Mouse (Mus musculus) forebrain, embryonic 12.5 days (tissue): ENCODE measurements at regions not wholly inside any gene's neighbourhood (a gene's known extent, or its start where the extent isn't known, plus 50 kb on each side); places are given as distances from the start of the nearest gene placed in this dataset.
A peak's percentile ranks its signal among the peaks of the same experiment; 100 is the strongest.

Experiments
- ATAC-seq: fragments of 200-750 bp; cut with Nextera tagmentation; 2 replicates; pipeline ENCODE4 v1.8.0; 2017; ENCODE audit warnings: moderate TSS enrichment; ENCODE audit not compliant: low FRiP score
- H3K27ac ChIP-seq: fragments of 300-500 bp; sonication (generic); 2 replicates; pipeline ENCODE4 v1.5.1; 2016; ENCODE audit warnings: mild to moderate bottlenecking
- H3K27me3 ChIP-seq: fragments of 300-500 bp; sonication (generic); 2 replicates; pipeline ENCODE4 v1.6.1; 2016; ENCODE audit warnings: mild to moderate bottlenecking
- H3K36me3 ChIP-seq: fragments of 300-500 bp; sonication (generic); replicated peaks from 2 replicates; pipeline ENCODE4 v1.6.1; 2016; ENCODE audit warnings: mild to moderate bottlenecking
- H3K4me1 ChIP-seq: fragments of 300-500 bp; sonication (generic); 2 replicates; pipeline ENCODE4 v1.6.1; 2016
- H3K4me2 ChIP-seq: fragments of 300-500 bp; sonication (generic); 2 replicates; pipeline ENCODE4 v1.6.1; 2016; ENCODE audit warnings: mild to moderate bottlenecking, moderate library complexity
- H3K4me3 ChIP-seq: fragments of 300-500 bp; sonication (generic); replicated peaks from 2 replicates; pipeline ENCODE4 v1.5.1; 2016; ENCODE audit warnings: mild to moderate bottlenecking
- H3K9ac ChIP-seq: fragments of 300-500 bp; sonication (generic); 2 replicates; pipeline ENCODE4 v1.6.1; 2016; ENCODE audit warnings: mild to moderate bottlenecking
- H3K9me3 ChIP-seq: fragments of 300-500 bp; sonication (generic); 2 replicates; pipeline ENCODE4 v1.6.1; 2016
- WGBS: fragments of 180-500 bp; shearing (Covaris S2); methylation state at CpG from one replicate; pipeline ENCODE4 v1.1.7; 2016; 5-methylcytosine and 5-hydroxymethylcytosine counted together

- no peaks in the 10 kb centered on the region for H3K4me1 ChIP-seq
- WGBS = 79% methylated on average over 2 of the region's 2 CpGs
- H3K27me3 ChIP-seq = no peaks in the 10 kb centered on the region
- H3K9me3 ChIP-seq = no peaks in the 10 kb centered on the region
- no peaks in the 10 kb centered on the region for H3K36me3 ChIP-seq
- no peak overlapping the region for H3K4me2 ChIP-seq
- no peak overlapping the region for H3K9ac ChIP-seq
- no peak overlapping the region for H3K4me3 ChIP-seq
- ATAC-seq = no peak
- no peak overlapping the region for H3K27ac ChIP-seq
These were observed 340.9 kb upstream of the Gm11042 start for GRCm38 (mm10) chr12:74657036-74657648.

GRCm38 (mm10) chr12:74651256-74651655 is 335.1 kb upstream of the Gm11042 start:
- 87% methylated on average over 1 of the region's 1 CpGs for WGBS
- ATAC-seq = no peak
- no peaks in the 10 kb centered on the region for H3K27me3 ChIP-seq

GRCm38 (mm10) chr12:74632827-74633226 is 316.6 kb upstream of the Gm11042 start:
- ATAC-seq = no peak
- no peaks in the 10 kb centered on the region for H3K9me3 ChIP-seq
- 76% methylated on average over 2 of the region's 2 CpGs for WGBS
- H3K4me1 ChIP-seq = no peaks in the 10 kb centered on the region
- H3K4me2 ChIP-seq = no peak overlapping the region
- no peaks in the 10 kb centered on the region for H3K27me3 ChIP-seq
- H3K36me3 ChIP-seq = no peaks in the 10 kb centered on the region
- no peak overlapping the region for H3K9ac ChIP-seq
- H3K27ac ChIP-seq = no peak overlapping the region
- H3K4me3 ChIP-seq = no peak overlapping the region

More at GRCm38 (mm10) chr12:74651256-74651655, 335.1 kb upstream of the Gm11042 start:
- Histone ChIP-seq H3K36me3 (no peaks in the 10 kb centered on the region), H3K9ac (no peak overlapping the region), H3K27ac (no peak overlapping the region), H3K4me1 (no peaks in the 10 kb centered on the region), H3K9me3 (no peaks in the 10 kb centered on the region), H3K4me2 (no peak overlapping the region), H3K4me3 (no peak overlapping the region)

- Histone ChIP-seq H3K4me3 (no peak overlapping the region), H3K9ac (no peak overlapping the region), H3K27me3 (no peaks in the 10 kb centered on the region), H3K36me3 (no peaks in the 10 kb centered on the region), H3K27ac (no peak overlapping the region), H3K4me1 (no peaks in the 10 kb centered on the region), H3K4me2 (no peak overlapping the region), H3K9me3 (no peaks in the 10 kb centered on the region)
- ATAC-seq = no peak
- WGBS = 84% methylated on average over 2 of the region's 2 CpGs
These were observed 279.0 kb upstream of the Gm11042 start for GRCm38 (mm10) chr12:74595208-74595607.

- Histone ChIP-seq H3K27ac (no peak overlapping the region), H3K9me3 (no peaks in the 10 kb centered on the region), H3K9ac (no peak overlapping the region), H3K4me2 (no peak overlapping the region), H3K27me3 (no peaks in the 10 kb centered on the region), H3K4me1 (no peaks in the 10 kb centered on the region), H3K36me3 (no peaks in the 10 kb centered on the region), H3K4me3 (no peak overlapping the region)
- WGBS = 84% methylated on average over 2 of the region's 2 CpGs
- ATAC-seq = no peak
These were observed 238.4 kb upstream of the Gm11042 start for GRCm38 (mm10) chr12:74554599-74554998.

- Histone ChIP-seq H3K4me1 (no peaks in the 10 kb centered on the region), H3K4me2 (no peak overlapping the region), H3K4me3 (no peak overlapping the region), H3K9me3 (no peaks in the 10 kb centered on the region), H3K27ac (no peak overlapping the region), H3K36me3 (no peaks in the 10 kb centered on the region), H3K9ac (no peak overlapping the region), H3K27me3 (no peaks in the 10 kb centered on the region)
- ATAC-seq = no peak
- WGBS = 85% methylated on average over 2 of the region's 2 CpGs
These were observed 228.0 kb upstream of the Gm11042 start for GRCm38 (mm10) chr12:74544172-74544571.

- Histone ChIP-seq H3K9me3 (no peaks in the 10 kb centered on the region), H3K4me2 (no peak overlapping the region), H3K9ac (no peak overlapping the region), H3K27ac (no peak overlapping the region), H3K36me3 (no peaks in the 10 kb centered on the region), H3K4me1 (no peaks in the 10 kb centered on the region), H3K4me3 (no peak overlapping the region), H3K27me3 (no peaks in the 10 kb centered on the region)
- ATAC-seq = no peak
- 93% methylated on average over 2 of the region's 2 CpGs for WGBS
These were observed 218.7 kb upstream of the Gm11042 start for GRCm38 (mm10) chr12:74534882-74535281.

- H3K4me3 ChIP-seq = no peak overlapping the region
- H3K9ac ChIP-seq = no peak overlapping the region
- no peaks in the 10 kb centered on the region for H3K9me3 ChIP-seq
- no peak overlapping the region for H3K27ac ChIP-seq
- 83% methylated on average over 5 of the region's 5 CpGs for WGBS
- no peak for ATAC-seq
- peaks cover 3% of the 10 kb centered on the region for H3K4me1 ChIP-seq
- H3K36me3 ChIP-seq = no peaks in the 10 kb centered on the region
- no peaks in the 10 kb centered on the region for H3K27me3 ChIP-seq
- H3K4me2 ChIP-seq = no peak overlapping the region
These were observed 212.9 kb upstream of the Gm11042 start for GRCm38 (mm10) chr12:74528983-74529566.

- no peak overlapping the region for H3K9ac ChIP-seq
- 38% methylated on average over 2 of the region's 2 CpGs for WGBS
These were observed 211.0 kb upstream of the Gm11042 start for GRCm38 (mm10) chr12:74527190-74527621.

GRCm38 (mm10) chr12:74523988-74524387 is 207.8 kb upstream of the Gm11042 start:
- no peak overlapping the region for H3K4me2 ChIP-seq
- H3K4me1 ChIP-seq = peaks cover 3% of the 10 kb centered on the region
- ATAC-seq = no peak
- no peaks in the 10 kb centered on the region for H3K9me3 ChIP-seq
- H3K36me3 ChIP-seq = no peaks in the 10 kb centered on the region
- H3K9ac ChIP-seq = no peak overlapping the region
- H3K27ac ChIP-seq = no peak overlapping the region
- H3K27me3 ChIP-seq = no peaks in the 10 kb centered on the region
- no peak overlapping the region for H3K4me3 ChIP-seq

More at GRCm38 (mm10) chr12:74527190-74527621, 211.0 kb upstream of the Gm11042 start:
- peak; percentile 87 for ATAC-seq
- Histone ChIP-seq H3K4me2 (no peak overlapping the region), H3K27ac (no peak overlapping the region), H3K4me1 (peaks cover 3% of the 10 kb centered on the region), H3K27me3 (no peaks in the 10 kb centered on the region), H3K36me3 (no peaks in the 10 kb centered on the region), H3K4me3 (no peak overlapping the region), H3K9me3 (no peaks in the 10 kb centered on the region)

- Histone ChIP-seq H3K27me3 (no peaks in the 10 kb centered on the region), H3K4me3 (no peak overlapping the region), H3K9ac (no peak overlapping the region), H3K36me3 (no peaks in the 10 kb centered on the region), H3K4me2 (no peak overlapping the region), H3K9me3 (no peaks in the 10 kb centered on the region), H3K4me1 (no peaks in the 10 kb centered on the region), H3K27ac (no peak overlapping the region)
- WGBS = 91% methylated on average over 6 of the region's 6 CpGs
- no peak for ATAC-seq
These were observed 201.8 kb upstream of the Gm11042 start for GRCm38 (mm10) chr12:74518032-74518431.

GRCm38 (mm10) chr12:74516527-74516926 is 200.3 kb upstream of the Gm11042 start:
- Histone ChIP-seq H3K9me3 (no peaks in the 10 kb centered on the region), H3K27me3 (no peaks in the 10 kb centered on the region), H3K4me1 (no peaks in the 10 kb centered on the region), H3K36me3 (no peaks in the 10 kb centered on the region), H3K4me3 (no peak overlapping the region), H3K9ac (no peak overlapping the region), H3K27ac (no peak overlapping the region), H3K4me2 (no peak overlapping the region)
- WGBS = 58% methylated on average over 3 of the region's 3 CpGs
- no peak for ATAC-seq

- 94% methylated on average over 2 of the region's 2 CpGs for WGBS
These were observed 186.6 kb upstream of the Gm11042 start for GRCm38 (mm10) chr12:74502791-74503190.

More at GRCm38 (mm10) chr12:74502791-74503190, 186.6 kb upstream of the Gm11042 start:
- Histone ChIP-seq H3K4me3 (no peak overlapping the region), H3K9me3 (no peaks in the 10 kb centered on the region), H3K27ac (no peak overlapping the region), H3K27me3 (no peaks in the 10 kb centered on the region), H3K9ac (no peak overlapping the region), H3K36me3 (no peaks in the 10 kb centered on the region), H3K4me2 (no peak overlapping the region), H3K4me1 (no peaks in the 10 kb centered on the region)
- ATAC-seq = no peak
